Mouse (Mus musculus): ENCODE measurements around the gene Esrrg.

The Esrrg gene

GRCm38 (mm10) chr1:188158675-188159074 is 550.1 kb downstream of the Esrrg start:
- DNase-seq: no peak

GRCm38 (mm10) chr1:188159108-188159507 is 550.5 kb downstream of the Esrrg start:
- no peak for DNase-seq

GRCm38 (mm10) chr1:188163058-188163457 is 554.5 kb downstream of the Esrrg start:
- no peak for DNase-seq

GRCm38 (mm10) chr1:188164251-188164650 is 555.7 kb downstream of the Esrrg start:
- DNase-seq: no peak

- no peak for DNase-seq
Observed at GRCm38 (mm10) chr1:188173859-188174258, 565.3 kb downstream of the Esrrg start.

- no peak for DNase-seq
Observed at GRCm38 (mm10) chr1:188182951-188183350, 574.4 kb downstream of the Esrrg start.

GRCm38 (mm10) chr1:188186440-188187117 is 578.0 kb downstream of the Esrrg start:
- DNase-seq: no peak

GRCm38 (mm10) chr1:188192971-188193370 is 584.4 kb downstream of the Esrrg start:
- DNase-seq: no peak

- no peak for DNase-seq
Observed at GRCm38 (mm10) chr1:188207421-188207820, 598.8 kb downstream of the Esrrg start.

GRCm38 (mm10) chr1:188209025-188209424 is 600.4 kb downstream of the Esrrg start:
- DNase-seq: no peak

- DNase-seq: peak; percentile 60
Observed at GRCm38 (mm10) chr1:188214885-188215611, 606.5 kb downstream of the Esrrg start.

- no peak for DNase-seq
Observed at GRCm38 (mm10) chr1:188221226-188221792, 612.7 kb downstream of the Esrrg start.

GRCm38 (mm10) chr1:188233036-188233724 is 624.6 kb downstream of the Esrrg start:
- DNase-seq: no peak

GRCm38 (mm10) chr1:188238636-188239035 is 630.0 kb downstream of the Esrrg start:
- no peak for DNase-seq

GRCm38 (mm10) chr1:188241766-188242165 is 633.2 kb downstream of the Esrrg start:
- no peak for DNase-seq

GRCm38 (mm10) chr1:188257500-188257899 is 648.9 kb downstream of the Esrrg start:
- no peak for DNase-seq

- DNase-seq: no peak
Observed at GRCm38 (mm10) chr1:188260259-188261107, 651.9 kb downstream of the Esrrg start.

GRCm38 (mm10) chr1:188261903-188262682 is 653.5 kb downstream of the Esrrg start, which contains the start of gene Ush2a:
Ush2a (plus strand) TSS chr1:188262023.
- DNase-seq: no peak

Measured in kidney, adult 9 months (tissue).